Mouse (Mus musculus) common myeloid progenitor, adult 5-6 weeks (primary cell): Measurements from ENCODE around the gene Lrrc27. TPM values are rescaled to one million over a fixed set of nuclear protein-coding genes. Genes with fewer than 3 reads are reported as not detected.
A peak's percentile ranks its signal among the peaks of the same experiment; 100 is the strongest.

Experiments used
- ATAC-seq: replicated peaks from 2 replicates; pipeline ENCODE4 v1.8.0; 2016; ENCODE audit warnings: low read depth, mild to moderate bottlenecking, moderate TSS enrichment, inconsistent platforms; ENCODE audit not compliant: poor library complexity, severe bottlenecking
- total RNA-seq: library from RNA; stranded (forward); fragments of 200-1000, 187-1606 nt; gene quantifications from 2 replicates; pipeline ENCODE4 v1.2.3, GENCODE M21; 2017

The Lrrc27 gene
- total RNA-seq, 1 experiment from 2014 or later, result 1.3 TPM

- ATAC-seq, result no peak
These were observed 963 bp downstream of the Lrrc27 start for GRCm38 (mm10) chr7:139213751-139214150.

DNA sequence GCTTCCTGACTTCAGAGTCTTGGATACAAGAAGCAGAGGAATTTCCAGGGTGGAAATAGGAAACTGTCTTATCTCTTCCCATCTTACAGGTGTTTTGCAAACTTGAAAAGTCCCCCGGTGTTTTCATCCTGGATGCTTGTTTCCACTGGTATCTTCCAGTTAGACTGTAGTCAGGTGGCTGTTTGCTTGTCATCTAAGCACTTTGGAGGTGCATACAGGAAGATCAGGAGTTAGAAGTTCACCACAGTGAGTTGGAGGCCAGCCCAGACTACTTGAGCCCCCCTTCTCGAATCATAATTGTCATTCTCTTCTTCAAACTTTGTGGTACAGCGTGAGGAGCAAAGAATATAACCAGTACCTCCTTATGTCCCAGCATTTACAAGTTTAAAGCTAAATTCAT, 1.4 kb downstream of the Lrrc27 start:
- ATAC-seq, result no peak

GRCm38 (mm10) chr7:139214596-139215340, 2.0 kb downstream of the Lrrc27 start:
- ATAC-seq, result no peak

DNA sequence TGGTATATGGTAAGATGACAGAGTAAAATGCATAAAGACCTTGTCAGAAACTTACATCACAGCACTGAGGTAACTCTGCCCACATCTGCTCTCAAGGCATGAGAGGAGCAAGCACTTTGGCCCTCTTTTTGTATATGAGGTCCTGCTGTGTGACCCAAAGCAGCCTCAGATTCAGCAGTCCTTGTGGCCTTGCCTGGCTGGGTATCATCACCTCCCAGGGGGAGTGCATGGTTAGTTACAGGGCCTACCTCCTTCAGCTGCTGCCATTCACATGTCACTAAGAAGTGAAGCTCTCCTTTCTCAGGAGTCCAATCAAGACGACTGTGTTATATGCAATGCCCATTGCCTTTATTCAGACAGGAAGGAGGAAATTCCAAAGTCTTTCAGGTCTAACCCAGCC, 2.7 kb downstream of the Lrrc27 start:
- ATAC-seq, result no peak

GRCm38 (mm10) chr7:139215946-139216345, 3.2 kb downstream of the Lrrc27 start:
- ATAC-seq, result no peak

- no peak for ATAC-seq
These were observed 3.7 kb downstream of the Lrrc27 start for GRCm38 (mm10) chr7:139216464-139216863.

DNA sequence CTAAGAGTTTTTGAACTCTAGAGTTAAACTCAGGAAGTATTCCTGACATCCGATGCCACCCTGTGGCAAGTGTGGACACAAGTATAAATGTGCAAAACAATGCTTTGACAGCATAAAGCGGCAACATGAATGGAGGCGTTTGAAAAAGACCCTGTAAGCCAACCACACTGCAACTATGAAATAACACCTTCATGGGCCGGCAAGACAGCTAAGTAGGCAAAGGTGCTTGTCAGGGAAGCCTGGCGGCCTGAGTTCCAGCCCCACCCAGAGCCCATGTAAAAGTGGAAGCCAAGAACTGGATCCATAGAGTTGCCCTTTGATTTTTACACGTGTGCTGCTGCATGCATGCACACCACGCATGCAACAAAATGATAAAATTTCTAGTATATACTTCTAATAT, 4.3 kb downstream of the Lrrc27 start:
- no peak for ATAC-seq

DNA sequence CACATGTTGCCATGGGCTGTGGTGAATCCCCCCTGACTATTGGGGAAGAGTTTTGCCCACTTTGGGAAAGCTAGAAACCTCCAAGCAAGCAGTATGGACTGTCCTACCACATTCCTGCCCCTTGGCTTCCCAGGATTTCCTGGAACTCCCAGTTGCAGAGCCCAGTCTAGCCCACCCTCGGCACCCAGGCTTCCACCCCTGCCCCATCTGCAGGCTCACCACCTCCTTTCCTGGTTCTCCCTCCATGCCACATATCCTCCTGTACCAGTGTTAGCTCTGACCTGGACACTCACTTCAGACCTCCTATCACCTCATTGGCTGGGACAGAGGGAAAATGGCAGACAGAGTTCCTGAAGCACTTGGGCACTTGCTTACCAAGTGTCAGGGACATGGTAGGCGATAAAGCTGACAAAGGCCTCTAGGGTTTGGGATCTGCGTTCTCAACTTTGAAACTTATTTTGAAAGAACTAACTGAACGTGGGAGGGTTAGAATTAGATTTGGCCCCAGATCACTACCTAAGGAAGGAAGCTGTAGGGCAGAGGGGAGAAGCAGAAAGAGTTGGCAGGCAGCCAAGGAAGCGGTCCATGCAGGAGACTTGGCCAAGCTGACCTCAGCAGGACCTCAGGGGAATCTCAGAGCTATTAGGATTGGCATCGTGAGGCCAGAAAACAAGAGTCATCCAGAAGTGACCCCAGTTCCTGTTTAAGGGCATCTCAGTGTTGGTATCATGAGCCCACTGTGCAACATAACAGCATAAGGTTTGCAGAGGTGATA, 6.0 kb downstream of the Lrrc27 start:
- ATAC-seq, result peak; percentile 10; the same call in 1 of the 2 replicates

DNA sequence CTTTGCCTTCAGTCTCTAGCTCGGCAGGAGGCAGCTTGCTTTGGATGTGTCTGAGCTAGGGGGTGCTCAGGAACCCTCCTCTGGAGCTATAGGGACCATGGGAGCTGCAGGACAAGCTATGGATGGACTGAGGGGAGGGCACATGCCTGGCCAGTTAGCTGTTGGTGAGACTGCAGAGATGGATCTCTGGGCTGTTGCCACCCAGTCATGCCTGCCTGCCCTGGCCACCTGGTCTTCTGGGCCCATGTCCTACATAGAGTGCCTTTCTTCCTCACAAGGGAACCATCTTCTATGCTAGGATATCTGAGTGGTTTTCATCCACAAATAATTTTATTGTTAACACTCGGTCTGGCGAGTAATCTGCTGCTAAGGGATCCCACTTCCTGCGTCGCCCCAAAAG, 6.7 kb downstream of the Lrrc27 start:
- no peak for ATAC-seq

GRCm38 (mm10) chr7:139220303-139220702, 7.5 kb downstream of the Lrrc27 start:
- ATAC-seq, result no peak

DNA sequence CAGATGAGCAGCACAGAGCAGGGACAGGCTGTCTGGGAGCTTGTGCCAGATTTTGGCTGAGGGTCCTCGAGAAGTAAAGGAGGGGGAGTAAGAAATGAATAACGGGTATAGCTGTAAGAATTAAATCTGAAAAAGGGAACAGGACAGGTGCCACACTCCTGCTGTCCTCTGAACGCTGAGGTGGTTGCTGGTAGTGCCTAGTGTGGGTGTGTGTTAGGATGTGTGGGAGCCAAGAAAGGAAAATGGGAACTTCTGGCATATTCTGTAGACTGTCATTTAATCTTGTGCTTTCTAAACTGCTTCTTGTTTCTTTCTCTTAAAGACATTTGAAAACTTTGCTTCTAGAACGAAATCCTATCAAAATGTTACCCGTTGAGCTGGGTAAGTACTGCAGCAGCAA, 8.3 kb downstream of the Lrrc27 start:
- ATAC-seq, result no peak

DNA sequence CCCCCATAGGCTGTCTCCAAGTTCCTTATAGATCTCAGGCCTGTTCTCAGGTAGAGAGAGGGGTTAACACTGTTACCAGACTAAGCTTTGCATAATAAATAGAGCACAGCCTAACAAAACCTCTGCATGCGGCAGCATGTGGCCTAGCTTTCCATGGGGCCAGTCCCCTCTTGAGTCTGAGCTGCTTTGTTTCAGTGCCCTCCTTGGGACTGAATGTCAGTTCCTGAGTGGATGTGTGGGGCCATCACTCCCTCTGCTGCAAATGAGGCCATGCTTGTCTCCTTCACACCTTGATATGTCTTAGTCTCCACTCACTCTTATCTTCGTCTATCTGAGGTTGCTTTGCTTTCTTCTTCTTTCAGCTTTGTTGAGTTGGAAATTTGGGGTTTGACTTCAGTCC, 9.1 kb downstream of the Lrrc27 start:
- ATAC-seq, result no peak

GRCm38 (mm10) chr7:139222341-139222740, 9.6 kb downstream of the Lrrc27 start:
- ATAC-seq, result no peak

DNA sequence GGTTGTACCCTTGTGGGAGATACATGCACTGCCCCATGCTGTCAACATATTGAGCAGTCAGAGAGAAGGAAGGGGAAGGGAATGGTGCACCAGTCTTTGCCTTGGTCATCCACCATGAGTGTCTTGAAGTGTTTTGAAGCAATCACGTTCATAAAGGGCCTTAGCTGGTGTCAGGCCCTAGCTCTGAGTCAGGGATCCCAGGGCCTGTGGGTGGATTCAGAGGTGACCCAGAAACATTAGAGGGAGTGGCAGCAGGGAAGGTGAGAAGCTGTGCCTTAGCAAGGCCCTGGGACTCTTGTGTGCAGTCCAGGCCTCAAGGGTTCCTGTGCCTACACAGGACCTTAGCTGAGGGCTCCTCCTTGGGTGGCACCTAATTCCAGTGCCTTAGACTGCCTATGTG, 11.3 kb downstream of the Lrrc27 start:
- ATAC-seq, result no peak

DNA sequence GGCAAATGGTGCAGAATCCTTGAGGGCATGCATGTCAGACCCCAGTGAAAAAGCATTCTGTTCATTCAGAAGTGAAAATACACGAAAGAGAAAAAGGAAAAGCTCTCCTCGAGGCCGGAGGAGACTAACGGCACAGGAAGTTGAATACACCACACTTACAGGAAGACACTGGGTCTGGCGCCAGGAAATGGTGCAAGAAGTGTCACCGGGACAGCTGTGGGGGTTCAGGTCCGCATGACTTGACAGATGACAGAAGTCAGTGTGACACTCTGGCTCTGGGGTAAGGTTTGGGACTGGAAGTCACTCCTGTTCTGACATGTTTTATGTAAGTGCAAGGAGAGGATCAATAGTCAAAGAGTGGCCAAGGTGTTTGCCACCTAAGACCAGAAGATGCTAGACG, 11.9 kb downstream of the Lrrc27 start:
- peak; percentile 79 for ATAC-seq

- ATAC-seq, result no peak
These were observed 13.6 kb downstream of the Lrrc27 start for GRCm38 (mm10) chr7:139226416-139226815.

- ATAC-seq, result peak; percentile 59
These were observed 15.8 kb downstream of the Lrrc27 start for GRCm38 (mm10) chr7:139228447-139229171.

DNA sequence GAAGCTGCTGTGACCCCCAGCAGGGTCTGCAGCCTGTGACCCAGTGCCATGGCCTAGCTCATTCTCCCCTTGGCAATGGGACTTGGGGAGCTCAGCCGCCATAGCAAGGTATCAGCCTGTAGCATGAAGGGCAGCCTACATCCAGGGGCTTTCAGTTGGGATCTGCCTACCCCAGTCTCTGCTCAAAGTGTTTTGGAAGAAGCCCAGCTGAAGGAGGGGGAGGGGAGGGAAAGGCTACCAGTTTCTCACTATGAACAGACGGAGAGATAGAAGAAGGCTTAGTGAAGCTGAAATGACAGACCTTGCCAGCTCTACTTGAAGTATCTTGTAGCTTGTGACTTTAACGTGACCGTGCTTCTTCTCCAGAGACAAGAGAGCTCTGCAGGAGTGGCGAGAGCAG, 17.0 kb downstream of the Lrrc27 start:
- ATAC-seq, result no peak

GRCm38 (mm10) chr7:139230241-139230640, 17.5 kb downstream of the Lrrc27 start:
- ATAC-seq, result no peak

DNA sequence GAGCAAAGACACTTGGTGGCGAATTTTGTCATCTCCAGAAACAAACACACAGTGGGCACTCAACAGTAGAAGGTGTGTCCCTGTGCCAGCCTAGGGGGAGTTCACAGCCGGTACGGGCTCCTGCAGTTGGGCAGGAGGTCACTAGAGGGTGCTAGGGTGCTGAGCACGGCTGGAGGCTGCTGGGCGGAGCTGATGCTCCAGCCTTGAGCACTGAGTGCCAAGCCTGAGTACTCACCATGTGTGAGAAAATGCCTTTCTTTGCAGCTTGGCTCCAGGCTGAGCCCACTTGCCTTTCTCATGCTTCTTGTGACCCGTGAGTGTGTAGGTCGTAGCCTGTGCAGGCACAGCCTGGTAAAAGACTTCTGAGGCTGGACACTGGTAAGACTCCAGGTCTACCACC, 20.9 kb downstream of the Lrrc27 start:
- ATAC-seq, result peak; percentile 93
